Mouse (Mus musculus) heart, adult 9 months (tissue): ENCODE measurements around the gene Sash3.
"Not testable (repeated sequence)": the region's sequence is repeated elsewhere in the genome, so short reads cannot be mapped to it uniquely, and the experiment has no call there.

Experiments
- DNase-seq, 2 experiments: peaks; one replicate each; pipeline ENCODE4 v3.0.0; 2022; ENCODE audit warnings: low spot score in 2 of 2

The Sash3 gene

DNA sequence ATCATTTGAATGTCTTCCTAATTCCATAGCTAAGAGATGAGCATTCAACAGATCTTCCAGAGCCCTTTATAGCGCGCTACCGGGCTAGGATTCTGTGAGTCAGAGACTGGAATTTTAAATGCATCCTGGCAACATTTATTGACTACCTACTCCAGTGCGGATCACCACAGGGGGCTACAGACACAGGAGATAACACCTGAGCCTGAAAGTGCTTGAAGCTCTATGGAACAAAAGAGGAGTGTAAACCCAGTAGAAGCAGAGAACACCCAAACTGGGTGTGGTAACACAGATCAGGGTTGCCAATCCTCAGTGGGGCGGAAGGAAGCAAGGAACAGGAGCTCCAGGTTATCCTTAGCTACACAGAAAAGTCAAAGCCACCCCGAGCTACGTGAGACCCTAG, 56.2 kb downstream of the Sash3 start:
- no peak for DNase-seq

DNA sequence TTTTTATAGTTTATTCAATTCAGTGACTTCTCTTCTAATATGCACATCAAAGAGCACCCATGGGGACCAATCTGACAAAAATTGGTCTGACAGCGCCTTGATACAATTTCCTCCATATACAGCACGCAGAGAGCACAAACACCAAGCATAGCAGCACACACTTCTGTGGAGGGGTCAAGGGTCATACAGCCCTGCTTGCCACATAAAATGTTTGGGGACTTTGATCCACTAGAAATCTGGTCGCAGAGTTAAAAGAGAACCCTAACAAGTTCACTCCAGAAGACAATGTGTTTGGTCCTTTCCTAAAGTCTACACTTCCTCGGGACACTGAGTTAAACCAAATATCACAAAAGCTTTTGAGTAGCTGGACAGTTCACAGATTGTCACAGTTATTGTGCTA, 56.8 kb downstream of the Sash3 start:
- no peak for DNase-seq

DNA sequence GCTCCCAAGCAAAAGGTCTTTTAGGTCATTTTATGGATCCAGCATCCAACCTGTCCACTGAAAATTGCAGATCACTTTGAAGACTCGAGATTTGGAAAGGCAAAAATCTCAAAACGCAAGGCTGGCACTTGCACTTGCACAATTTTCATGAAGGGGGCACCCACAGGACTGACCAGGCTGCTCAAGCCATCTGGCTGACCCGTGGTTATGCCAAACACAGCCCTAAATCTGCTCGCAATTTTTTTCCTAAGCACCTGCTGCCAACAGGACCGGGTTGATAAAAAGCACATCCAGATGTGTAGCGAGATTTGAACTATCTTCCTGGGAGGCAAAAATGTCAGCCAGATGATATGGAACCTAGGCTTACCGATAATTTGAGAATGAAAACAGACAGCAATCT, 57.5 kb downstream of the Sash3 start:
- DNase-seq = no peak

DNA sequence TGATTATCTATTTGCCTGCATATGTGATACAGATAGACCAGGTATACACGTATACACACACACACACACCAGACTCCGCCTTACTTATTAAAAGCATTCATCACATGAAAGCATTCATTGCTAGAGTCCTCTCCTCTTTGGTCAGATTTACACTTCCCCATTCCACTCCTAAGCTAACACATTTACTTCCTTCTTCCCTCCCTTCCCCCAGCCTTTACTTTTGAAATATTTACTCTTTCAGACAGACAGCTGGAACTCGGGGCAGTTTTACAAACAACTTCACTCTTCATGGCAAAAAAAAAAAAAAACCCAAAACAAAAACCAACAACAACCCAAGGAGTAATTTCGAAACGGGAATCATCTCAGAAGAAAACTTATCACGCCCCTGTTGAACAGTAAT, 58.2 kb downstream of the Sash3 start:
- DNase-seq = no peak

DNA sequence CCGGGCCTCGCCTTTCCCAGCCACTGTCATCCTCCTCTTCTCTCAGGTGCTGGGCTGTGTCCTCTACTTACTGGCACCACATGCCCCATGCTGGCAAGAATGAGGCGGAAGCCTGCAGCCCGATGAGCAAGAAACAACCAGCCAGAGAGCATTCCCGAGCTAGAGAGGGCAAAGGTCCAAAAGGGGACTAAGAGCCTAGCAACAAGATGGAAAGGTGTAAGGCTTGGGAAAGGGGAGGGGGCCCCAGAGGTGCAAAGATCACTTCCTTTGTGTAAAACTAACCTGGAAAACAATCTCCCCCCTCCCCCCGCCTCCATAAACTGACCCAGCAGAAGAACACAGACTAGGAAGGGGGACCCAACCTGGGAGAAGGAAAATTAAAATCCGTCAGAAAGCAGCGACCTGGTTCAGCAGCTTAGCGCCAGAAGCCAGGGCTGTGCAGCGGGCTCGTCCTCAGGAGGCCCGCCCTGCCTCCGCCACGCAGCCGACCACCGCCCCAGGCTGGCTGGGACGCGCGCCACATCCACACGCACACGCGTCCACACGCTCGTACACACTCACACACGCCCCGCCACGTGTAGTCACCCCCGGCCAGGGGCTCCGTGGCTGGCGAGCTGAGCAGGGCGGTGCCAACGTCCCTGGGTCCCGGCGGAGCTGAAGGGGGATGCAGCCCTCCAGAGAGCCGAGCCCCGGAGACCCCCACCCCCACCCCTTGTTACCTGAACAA, 61.7 kb downstream of the Sash3 start:
- peak; percentile 9 to 15 for DNase-seq

DNA sequence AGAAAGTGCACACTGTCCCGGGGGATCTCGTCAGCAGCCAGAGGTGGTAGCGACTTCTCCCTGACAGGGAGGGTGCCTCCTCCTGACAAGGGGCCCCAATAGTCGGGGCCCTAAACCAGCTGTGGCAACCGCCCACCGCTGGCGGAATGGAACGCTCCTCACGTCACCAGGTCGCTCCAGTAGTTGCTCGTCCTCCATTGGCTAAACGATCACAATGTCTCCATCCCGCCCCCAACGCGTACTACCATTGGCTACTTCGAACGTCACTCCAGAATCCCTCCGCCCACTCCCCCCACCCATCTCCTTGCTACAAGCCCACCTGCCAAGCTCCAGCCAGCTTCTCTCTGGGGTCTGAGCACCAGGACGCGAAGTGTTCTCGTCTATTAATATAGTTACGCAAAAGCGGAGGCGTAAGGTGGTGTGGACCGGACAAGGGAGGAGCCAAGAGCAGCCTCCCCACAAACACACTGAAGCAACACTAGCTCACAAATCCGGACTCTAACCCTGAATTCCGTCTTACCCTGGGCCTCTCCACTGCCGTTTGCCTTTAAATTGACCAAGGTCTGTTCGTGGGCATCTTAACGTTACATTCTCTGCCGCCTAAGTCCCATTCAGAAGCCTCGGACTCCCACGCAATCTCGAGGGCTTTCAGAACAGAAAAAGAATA, 62.4 kb downstream of the Sash3 start, which contains the start of gene Zdhhc9:
TSS of gene Zdhhc9 (minus strand) at position 360 of the 667 bp plus-strand sequence.
- peak; percentile 86 to 89 for DNase-seq

DNA sequence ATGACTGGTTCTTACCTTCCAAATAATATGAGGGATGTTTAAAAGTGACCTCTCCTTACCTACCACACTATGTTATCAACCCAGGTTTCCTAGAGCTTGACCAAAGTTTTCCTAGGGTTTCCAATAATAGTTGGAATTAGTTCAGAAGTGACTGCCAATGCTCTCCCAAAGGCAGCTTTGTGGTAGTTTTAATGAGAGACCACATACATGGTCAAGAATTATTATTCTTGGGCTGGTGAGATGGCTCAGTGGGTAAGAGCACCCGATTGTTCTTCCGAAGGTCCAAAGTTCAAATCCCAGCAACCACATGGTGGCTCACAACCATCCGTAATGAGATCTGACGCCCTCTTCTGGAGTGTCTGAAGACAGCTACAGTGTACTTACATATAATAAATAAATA, 63.5 kb downstream of the Sash3 start:
- DNase-seq = not testable (repeated sequence)
